Comparison of ENCODE assay signal across 16 mouse cellular contexts in the genomic region with DNA sequence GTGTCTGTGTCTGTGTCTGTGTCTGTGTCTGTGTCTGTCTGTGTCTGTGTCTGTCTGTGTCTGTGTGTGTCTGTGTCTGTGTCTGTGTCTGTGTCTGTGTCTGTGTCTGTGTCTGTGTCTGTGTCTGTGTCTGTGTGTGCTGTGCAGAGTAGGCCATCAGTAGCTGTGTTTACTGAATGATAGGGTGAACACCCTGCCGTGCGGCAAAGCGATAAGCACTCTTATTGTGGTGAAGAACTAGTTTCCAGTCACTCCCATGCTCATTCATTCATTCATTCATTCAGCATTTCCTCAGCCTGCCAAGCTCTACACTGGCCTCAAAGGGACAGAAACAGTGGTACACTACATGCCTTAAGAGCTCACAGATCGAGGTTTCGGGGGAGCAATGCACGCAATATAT. TPM values are rescaled to one million over a fixed set of nuclear protein-coding genes. Genes with fewer than 3 reads are reported as not detected.
"Had no signal": no experiment of that assay in that cellular context is flagged by ENCODE, and none has a peak within 500 bp of the region (broad histone marks: within the 10 kb centered on the region; RNA-seq: fewer than 3 reads in every experiment).

No protein-coding gene starts in this region.

RNA-seq across cellular contexts. Expression of gene Cdcp2, which starts 12.5 kb away (rescaled TPM):
- total RNA-seq: layer of hippocampus, adult 18-20 months; layer of hippocampus, postnatal 14 days; left cerebral cortex, adult 8-10 months; left cerebral cortex, postnatal 14 days; left cerebral cortex, postnatal 4 days had no signal
- polyA plus RNA-seq: intestine, embryonic 16.5 days; limb, embryonic 12.5 days; limb, embryonic 15.5 days; lung, embryonic 15.5 days; midbrain, embryonic 15.5 days; neural tube, embryonic 14.5 days; small intestine, adult 2 months; spleen, adult 2 months; stomach, embryonic 16.5 days; testis, adult 2 months; urinary bladder, adult 2 months had no signal
